Mouse (Mus musculus) brain, embryonic 14.5 days (tissue): Measurements from ENCODE around the gene Btnl4.

Source experiments
- CTCF ChIP-seq: fragments of 200-500 bp; IDR thresholded peaks from 2 replicates; pipeline ENCODE4 v1.5.1; 2012; ENCODE audit warnings: inconsistent platforms, mild to moderate bottlenecking, moderate library complexity, borderline replicate concordance; ENCODE audit not compliant: insufficient read depth, insufficient read length; ENCODE audit errors: extremely low read depth
- POLR2A ChIP-seq: fragments of 200-500 bp; IDR thresholded peaks from 2 replicates; pipeline ENCODE4 v1.6.1; 2012; ENCODE audit warnings: mild to moderate bottlenecking, inconsistent platforms, borderline replicate concordance; ENCODE audit not compliant: poor library complexity, insufficient read depth, insufficient read length, severe bottlenecking; ENCODE audit errors: extremely low read depth

GRCm38 (mm10) chr17:34516514-34516913 lies 39.4 kb upstream of the Btnl4 start:
- TF ChIP-seq CTCF = no peak
- no peak for TF ChIP-seq POLR2A
